Mouse (Mus musculus): ENCODE results near the gene Olfr635. TPM values are rescaled to one million over a fixed set of nuclear protein-coding genes. Genes with fewer than 3 reads are reported as not detected.

The Olfr635 gene
- polyA plus RNA-seq, 1 experiment: not detected

GRCm38 (mm10) chr7:104018953-104019352 is 48.0 kb downstream of the Olfr635 start:
- Histone ChIP-seq H3K4me1 (ENCODE audit: control insufficient read depth, insufficient read depth, low read length) (no peaks in the 10 kb centered on the region), H3K4me3 (replicated peaks; ENCODE audit: extremely low read depth, low read depth, low read length) (no peak overlapping the region)
- no peak for DNase-seq
- no peak for TF ChIP-seq CTCF (IDR thresholded peaks at IDR 0.05; ENCODE audit: insufficient read depth, low read length)
- TF ChIP-seq POLR2A (IDR thresholded peaks at IDR 0.05; ENCODE audit: borderline replicate concordance, extremely low read depth, low read depth, low read length): no peak
- WGBS: 68% methylated on average over 1 of the region's 1 CpGs

- no peaks in the 10 kb centered on the region for H3K4me1 ChIP-seq (ENCODE audit: control insufficient read depth, insufficient read depth, low read length)
- TF ChIP-seq POLR2A (IDR thresholded peaks at IDR 0.05; ENCODE audit: borderline replicate concordance, extremely low read depth, low read depth, low read length): no peak
- TF ChIP-seq CTCF (IDR thresholded peaks at IDR 0.05; ENCODE audit: insufficient read depth, low read length): no peak
- no peak overlapping the region for H3K4me3 ChIP-seq (replicated peaks; ENCODE audit: extremely low read depth, low read depth, low read length)
- no peak for DNase-seq
- 79% methylated on average over 6 of the region's 6 CpGs for WGBS
Measured at GRCm38 (mm10) chr7:104021651-104022050, 50.7 kb downstream of the Olfr635 start.

GRCm38 (mm10) chr7:104025473-104025872 is 54.5 kb downstream of the Olfr635 start, which contains the start of gene Olfr640:
TSS of gene Olfr640 (minus strand) at chr7:104025573.
- no peak for TF ChIP-seq POLR2A (IDR thresholded peaks at IDR 0.05; ENCODE audit: borderline replicate concordance, extremely low read depth, low read depth, low read length)
- no peak for TF ChIP-seq CTCF (IDR thresholded peaks at IDR 0.05; ENCODE audit: insufficient read depth, low read length)
- H3K4me3 ChIP-seq (replicated peaks; ENCODE audit: extremely low read depth, low read depth, low read length): no peak within 1 kb of the TSS
- WGBS: 74% methylated on average over 6 of the region's 6 CpGs

GRCm38 (mm10) chr7:104026978-104027377 is 56.0 kb downstream of the Olfr635 start:
- Histone ChIP-seq H3K4me1 (ENCODE audit: control insufficient read depth, insufficient read depth, low read length) (no peaks in the 10 kb centered on the region), H3K4me3 (replicated peaks; ENCODE audit: extremely low read depth, low read depth, low read length) (no peak overlapping the region)
- TF ChIP-seq POLR2A (IDR thresholded peaks at IDR 0.05; ENCODE audit: borderline replicate concordance, extremely low read depth, low read depth, low read length) (no peak), CTCF (IDR thresholded peaks at IDR 0.05; ENCODE audit: insufficient read depth, low read length) (no peak)
- 69% methylated on average over 3 of the region's 3 CpGs for WGBS
- DNase-seq: no peak

More at GRCm38 (mm10) chr7:104025473-104025872, 54.5 kb downstream of the Olfr635 start, which contains the start of gene Olfr640:
- DNase-seq: no peak
- no peaks in the 10 kb centered on the region for H3K4me1 ChIP-seq (ENCODE audit: control insufficient read depth, insufficient read depth, low read length)

- Histone ChIP-seq H3K4me3 (replicated peaks; ENCODE audit: extremely low read depth, low read depth, low read length) (no peak within 1 kb of the TSS), H3K4me1 (ENCODE audit: control insufficient read depth, insufficient read depth, low read length) (no peaks in the 10 kb centered on the region)
- 55% methylated on average over 1 of the region's 1 CpGs for whole genome bisulfite sequencing
- no peak for DNase-seq
- TF ChIP-seq CTCF (IDR thresholded peaks at IDR 0.05; ENCODE audit: insufficient read depth, low read length) (no peak), POLR2A (IDR thresholded peaks at IDR 0.05; ENCODE audit: borderline replicate concordance, extremely low read depth, low read depth, low read length) (no peak)
Measured at GRCm38 (mm10) chr7:104035145-104035544, 64.2 kb downstream of the Olfr635 start, which contains the start of gene Olfr641. TSS of gene Olfr641 (plus strand) at chr7:104035445.

Other genes starting within 250 kb of the Olfr635 start
- not detected in 2 replicates for gene Olfr628, start 240.8 kb upstream of the Olfr635 start, polyA plus RNA-seq (2012; rRNA removed)
- not detected in 2 replicates for gene Olfr629, start 226.2 kb upstream of the Olfr635 start, polyA plus RNA-seq (2012; rRNA removed)
- not detected in 2 replicates for gene Olfr630, start 213.8 kb upstream of the Olfr635 start, polyA plus RNA-seq (2012; rRNA removed)
- gene Olfr69, start 199.6 kb upstream of the Olfr635 start, polyA plus RNA-seq (2012; rRNA removed): not detected in 2 replicates
- not detected in 2 replicates for gene Olfr68, start 191.5 kb upstream of the Olfr635 start, polyA plus RNA-seq (2012; rRNA removed)
- gene Olfr67, start 179.3 kb upstream of the Olfr635 start, polyA plus RNA-seq (2012; rRNA removed): not detected in 2 replicates
- gene Hbb-bt, start 157.2 kb upstream of the Olfr635 start, polyA plus RNA-seq (2012; rRNA removed): 1,037 and 2,074 TPM in 2 replicates
- gene Hbb-bs, start 143.1 kb upstream of the Olfr635 start, polyA plus RNA-seq (2012; rRNA removed): 9,354 and 20,945 TPM in 2 replicates
- not detected in 2 replicates for gene Hbb-bh2, start 130.6 kb upstream of the Olfr635 start, polyA plus RNA-seq (2012; rRNA removed)
- not detected in 2 replicates for gene Hbb-bh1, start 128.0 kb upstream of the Olfr635 start, polyA plus RNA-seq (2012; rRNA removed)
- 0.37 TPM in 1 of 2 replicates, not detected in the other for gene Hbb-y, start 117.9 kb upstream of the Olfr635 start, polyA plus RNA-seq (2012; rRNA removed)
- not detected in 2 replicates for gene Olfr66, start 84.9 kb upstream of the Olfr635 start, polyA plus RNA-seq (2012; rRNA removed)
- not detected in 2 replicates for gene Olfr64, start 76.7 kb upstream of the Olfr635 start, polyA plus RNA-seq (2012; rRNA removed)
- not detected in 2 replicates for gene Olfr65, start 67.7 kb upstream of the Olfr635 start, polyA plus RNA-seq (2012; rRNA removed)
- gene Olfr631, start 42.3 kb upstream of the Olfr635 start, polyA plus RNA-seq (2012; rRNA removed): not detected in 2 replicates
- not detected in 2 replicates for gene Olfr632, start 36.8 kb upstream of the Olfr635 start, polyA plus RNA-seq (2012; rRNA removed)
- gene Olfr633, start 26.7 kb upstream of the Olfr635 start, polyA plus RNA-seq (2012; rRNA removed): not detected in 2 replicates
- not detected in 2 replicates for gene Olfr638, start 27.6 kb downstream of the Olfr635 start, polyA plus RNA-seq (2012; rRNA removed)
- gene Olfr639, start 46.2 kb downstream of the Olfr635 start, polyA plus RNA-seq (2012; rRNA removed): not detected in 2 replicates
- gene Olfr640, start 54.4 kb downstream of the Olfr635 start, polyA plus RNA-seq (2012; rRNA removed): not detected in 2 replicates
- not detected in 2 replicates for gene Olfr641, start 64.3 kb downstream of the Olfr635 start, polyA plus RNA-seq (2012; rRNA removed)
- not detected in 2 replicates for gene Olfr642, start 81.5 kb downstream of the Olfr635 start, polyA plus RNA-seq (2012; rRNA removed)
- not detected in 2 replicates for gene 4930516K23Rik, start 90.3 kb downstream of the Olfr635 start, polyA plus RNA-seq (2012; rRNA removed)
- gene Olfr644, start 100.7 kb downstream of the Olfr635 start, polyA plus RNA-seq (2012; rRNA removed): not detected in 2 replicates
- not detected in 2 replicates for gene Olfr645, start 114.3 kb downstream of the Olfr635 start, polyA plus RNA-seq (2012; rRNA removed)
- not detected in 2 replicates for gene Olfr646, start 133.7 kb downstream of the Olfr635 start, polyA plus RNA-seq (2012; rRNA removed)
- not detected in 2 replicates for gene Ubqln5, start 158.7 kb downstream of the Olfr635 start, polyA plus RNA-seq (2012; rRNA removed)
- gene Olfr643, start 166.3 kb downstream of the Olfr635 start, polyA plus RNA-seq (2012; rRNA removed): not detected in 2 replicates
- not detected in 2 replicates for gene Ubqln3, start 172.1 kb downstream of the Olfr635 start, polyA plus RNA-seq (2012; rRNA removed)
- not detected in 2 replicates for gene Ubqlnl, start 179.4 kb downstream of the Olfr635 start, polyA plus RNA-seq (2012; rRNA removed)
- not detected in 2 replicates for gene Olfm5, start 193.7 kb downstream of the Olfr635 start, polyA plus RNA-seq (2012; rRNA removed)
- 0.04 TPM in 1 of 2 replicates, not detected in the other for gene Olfr648, start 212.2 kb downstream of the Olfr635 start, polyA plus RNA-seq (2012; rRNA removed)
- not detected in 2 replicates for gene Olfr649, start 224.8 kb downstream of the Olfr635 start, polyA plus RNA-seq (2012; rRNA removed)
- gene Trim6, start 247.6 kb downstream of the Olfr635 start, polyA plus RNA-seq (2012; rRNA removed): 0.88 and 1.3 TPM in 2 replicates

Measured in lung, adult 2 months (tissue).